16 mouse cellular contexts compared by ENCODE assay signal in genomic region chr11:111060216-111060615, GRCm38 (mm10).
"Had no signal": no experiment of that assay in that cellular context is flagged by ENCODE, and none has a peak within 500 bp of the region (broad histone marks: within the 10 kb centered on the region; RNA-seq: fewer than 3 reads in every experiment).

No protein-coding gene starts in this region.

- H3K4me2 ChIP-seq: neural tube, embryonic 12.5 days; neural tube, embryonic 13.5 days; neural tube, embryonic 15.5 days; stomach, embryonic 15.5 days had no signal

- H3K27me3 ChIP-seq: neural tube, embryonic 12.5 days; neural tube, embryonic 13.5 days; neural tube, embryonic 15.5 days; stomach, embryonic 15.5 days had no signal

- DNase-seq: right cerebral cortex, adult 18-20 months; right cerebral cortex, postnatal 14 days; right cerebral cortex, postnatal 25 days; right cerebral cortex, postnatal 4 days; spleen, adult 18-20 months; thymus, adult 18-20 months; thymus, adult 2 months; thymus, postnatal 14 days; thymus, postnatal 25 days; thymus, postnatal 36 days; thymus, postnatal 4 days had no signal

- H3K4me1 ChIP-seq: neural tube, embryonic 12.5 days; stomach, embryonic 15.5 days had no signal

- H3K9ac ChIP-seq: neural tube, embryonic 12.5 days; neural tube, embryonic 13.5 days; neural tube, embryonic 15.5 days; stomach, embryonic 15.5 days had no signal

- H3K9me3 ChIP-seq: neural tube, embryonic 12.5 days; neural tube, embryonic 13.5 days; neural tube, embryonic 15.5 days; stomach, embryonic 15.5 days had no signal

- H3K27ac ChIP-seq: neural tube, embryonic 12.5 days; neural tube, embryonic 13.5 days; neural tube, embryonic 15.5 days; stomach, embryonic 15.5 days; stomach, postnatal 0 days had no signal

- H3K36me3 ChIP-seq: neural tube, embryonic 12.5 days; neural tube, embryonic 13.5 days; neural tube, embryonic 15.5 days; stomach, embryonic 15.5 days had no signal

- H3K4me3 ChIP-seq: neural tube, embryonic 12.5 days; neural tube, embryonic 13.5 days; neural tube, embryonic 15.5 days; stomach, embryonic 15.5 days had no signal
